Mouse (Mus musculus) spleen, postnatal 36 days (tissue): ENCODE results near the gene Hspb3.

Source experiments
- DNase-seq, 2 experiments: peaks; one replicate each; pipeline ENCODE4 v3.0.0; 2022; ENCODE audit warnings: low spot score in 2 of 2, mixed read lengths in 1 of 2

Hspb3 gene

DNA sequence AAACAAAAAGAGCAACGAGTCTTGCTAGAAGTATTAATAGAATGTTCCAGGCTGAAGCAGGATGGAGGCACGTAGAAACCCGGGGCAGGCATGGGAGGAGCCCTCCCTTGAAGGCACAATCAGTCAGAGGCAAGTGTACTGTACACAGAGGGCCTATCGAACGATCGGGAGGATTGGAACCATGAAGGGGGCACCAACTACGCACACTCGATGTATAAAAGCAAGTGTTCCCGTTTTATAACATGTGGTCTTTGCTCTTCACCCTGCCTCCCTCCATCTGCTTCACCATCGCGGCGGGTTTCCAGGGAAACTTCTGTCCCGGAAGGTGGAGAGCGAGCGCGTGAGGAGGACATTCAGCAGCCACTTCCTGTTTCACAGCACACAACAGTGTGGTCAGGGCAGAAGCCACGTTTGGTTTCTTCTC, 27.7 kb downstream of the Hspb3 start:
- DNase-seq, result no peak

DNA sequence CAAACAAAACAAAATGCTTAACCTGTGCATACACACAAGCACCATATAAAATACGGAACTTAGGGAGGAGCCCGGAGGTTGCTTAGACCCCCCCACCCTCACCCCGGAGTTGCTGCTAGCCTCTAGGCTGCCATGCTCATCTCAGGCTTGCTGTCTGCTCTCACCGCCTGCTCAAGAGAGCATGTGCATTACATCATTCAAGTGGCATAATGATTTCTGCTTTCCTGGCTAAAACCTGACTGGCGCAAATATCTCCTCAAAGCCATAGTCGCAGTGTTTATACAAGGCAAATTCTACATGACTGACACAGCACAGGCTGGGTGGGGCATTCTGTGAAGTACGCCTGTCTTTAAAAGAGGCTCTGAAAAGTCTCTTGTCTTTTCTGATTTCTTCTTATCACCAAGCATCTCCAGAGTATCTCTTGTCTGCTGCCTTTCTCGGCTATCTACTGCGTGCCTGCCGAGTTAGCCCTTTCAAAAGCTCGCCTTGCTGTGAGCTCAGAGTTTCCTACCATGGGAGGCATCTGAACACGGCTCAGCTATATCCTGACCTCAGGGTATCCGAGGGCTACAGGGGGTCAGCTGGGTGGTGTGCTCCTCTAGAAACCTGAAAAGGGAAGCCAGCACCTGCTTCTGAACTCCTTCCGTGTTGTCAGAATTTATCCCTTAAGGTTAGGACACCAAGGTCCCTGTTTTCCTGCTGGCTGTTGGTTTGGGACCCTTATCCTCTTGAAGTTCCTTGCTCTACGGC, 28.6 kb downstream of the Hspb3 start:
- DNase-seq, result no peak

DNA sequence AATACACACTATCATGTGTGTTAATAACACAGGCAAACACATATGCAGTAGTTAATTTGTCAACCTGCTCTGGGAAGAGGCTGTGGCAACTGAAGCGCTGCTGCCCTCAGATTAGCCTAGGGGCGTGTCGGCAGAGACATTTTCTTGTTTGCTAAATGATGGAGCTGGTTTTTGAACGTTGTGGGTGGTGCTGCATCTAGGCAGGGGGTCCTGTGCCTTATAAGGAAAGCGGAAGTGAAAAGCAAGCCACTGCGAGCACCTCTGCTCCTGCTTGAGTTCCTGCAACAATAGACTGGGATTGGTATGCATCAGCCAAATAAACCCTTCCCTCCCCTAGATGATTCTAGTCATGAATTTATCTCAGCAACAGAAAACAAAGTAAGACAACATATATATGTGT, 31.0 kb downstream of the Hspb3 start:
- no peak for DNase-seq

- DNase-seq, result no peak
Measured at GRCm38 (mm10) chr13:113627601-113628000, 35.9 kb downstream of the Hspb3 start.

- no peak for DNase-seq
Measured at GRCm38 (mm10) chr13:113622865-113623255, 40.6 kb downstream of the Hspb3 start.

- no peak for DNase-seq
Measured at GRCm38 (mm10) chr13:113622122-113622864, 41.2 kb downstream of the Hspb3 start.

GRCm38 (mm10) chr13:113619003-113619402, 44.5 kb downstream of the Hspb3 start:
- no peak for DNase-seq

GRCm38 (mm10) chr13:113617891-113618823, 45.3 kb downstream of the Hspb3 start, which contains the start of gene Snx18:
TSS of gene Snx18 (minus strand) at chr13:113618564.
- peak; percentile 85 to 88 for DNase-seq

DNA sequence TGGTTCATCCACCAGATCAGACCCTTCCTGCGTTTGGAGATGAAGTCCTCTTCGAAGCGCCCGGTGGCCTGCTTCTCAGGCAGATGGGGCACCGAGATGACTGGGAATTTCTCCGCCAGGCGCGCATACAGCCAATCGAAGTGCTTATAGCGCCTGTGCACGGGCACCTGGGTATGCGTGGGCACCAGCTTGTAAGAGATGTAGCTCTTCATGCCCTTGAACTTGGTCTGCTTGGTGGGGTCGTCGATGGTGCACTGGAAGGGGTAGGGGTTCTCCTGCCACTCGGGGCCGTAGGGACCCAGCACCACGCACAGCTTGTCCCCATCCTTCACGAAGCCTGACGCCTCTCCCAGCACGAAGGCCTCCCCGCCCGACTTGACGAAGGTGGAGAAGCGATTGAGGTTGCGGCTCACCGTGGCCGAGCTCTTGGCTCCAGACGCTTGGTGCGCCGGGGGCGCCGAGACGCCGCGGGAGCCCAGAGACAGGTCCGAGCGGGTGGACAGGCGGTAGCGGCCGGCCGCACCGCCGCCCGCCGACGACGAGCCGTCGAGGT, 46.1 kb downstream of the Hspb3 start:
- DNase-seq, result no peak

DNA sequence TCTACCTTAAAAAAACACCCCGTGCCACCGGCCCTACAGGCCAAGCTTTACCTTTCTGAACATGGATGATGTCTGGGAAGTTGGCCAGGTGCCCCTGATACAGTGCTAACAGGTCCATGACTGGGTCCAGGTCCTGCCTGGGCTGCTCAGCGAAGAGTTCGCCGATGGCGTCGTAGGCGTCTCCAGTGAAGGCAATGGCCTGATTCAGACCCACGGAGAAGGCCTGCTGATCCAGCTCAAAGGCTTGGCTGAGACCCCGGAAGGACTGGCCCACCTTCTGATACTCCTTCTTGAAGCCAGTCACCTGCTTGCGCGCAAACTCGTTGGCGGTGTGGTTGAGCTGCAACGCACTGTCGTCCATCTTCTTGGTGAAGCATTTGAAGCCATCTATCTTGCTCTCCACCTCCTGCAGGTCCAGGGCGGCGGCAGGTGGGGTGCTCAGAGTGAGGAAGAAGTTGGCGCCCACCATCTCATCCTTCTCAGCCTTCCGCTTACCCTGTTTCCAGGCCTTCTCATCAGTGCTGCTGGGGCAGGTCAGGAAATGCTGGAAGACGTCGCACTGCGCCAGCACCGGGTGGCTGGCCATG, 46.6 kb downstream of the Hspb3 start:
- DNase-seq, result no peak

DNA sequence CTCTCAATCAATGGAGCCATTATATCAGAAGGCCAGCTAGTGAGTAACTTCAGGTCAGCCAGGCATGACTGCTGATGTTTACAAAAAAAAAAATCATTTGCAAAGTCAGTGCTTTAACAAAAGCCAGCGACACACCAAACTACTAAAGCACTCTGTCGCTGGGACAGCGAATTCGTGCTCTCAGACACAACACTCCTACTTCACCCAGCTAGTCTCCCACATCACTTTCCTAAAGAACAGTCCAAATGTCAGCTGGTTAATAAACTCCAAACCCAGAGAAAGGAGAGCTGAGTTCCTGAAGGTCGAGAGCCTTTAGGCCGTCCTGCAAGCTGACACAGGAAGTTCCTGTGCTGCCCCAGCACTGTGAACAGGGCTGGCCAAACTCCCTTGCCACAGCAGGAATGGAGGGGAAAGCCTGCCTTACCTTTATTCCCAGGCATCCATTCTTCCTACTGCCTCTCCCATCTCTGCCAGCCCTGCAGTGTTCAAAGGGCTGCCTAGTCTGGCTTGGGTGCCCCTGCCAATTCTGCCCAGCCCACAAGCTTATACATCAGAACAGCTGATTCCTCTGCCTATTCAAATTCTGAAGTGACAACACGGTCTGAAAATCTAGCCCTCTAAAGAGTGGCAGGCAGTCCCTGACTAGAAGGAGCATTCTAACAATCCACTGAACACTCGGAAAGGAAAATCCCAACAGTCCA, 47.4 kb downstream of the Hspb3 start:
- no peak for DNase-seq

GRCm38 (mm10) chr13:113615546-113615941, 47.9 kb downstream of the Hspb3 start:
- DNase-seq, result no peak

GRCm38 (mm10) chr13:113614635-113615545, 48.6 kb downstream of the Hspb3 start:
- peak; percentile 84 to 85 for DNase-seq

DNA sequence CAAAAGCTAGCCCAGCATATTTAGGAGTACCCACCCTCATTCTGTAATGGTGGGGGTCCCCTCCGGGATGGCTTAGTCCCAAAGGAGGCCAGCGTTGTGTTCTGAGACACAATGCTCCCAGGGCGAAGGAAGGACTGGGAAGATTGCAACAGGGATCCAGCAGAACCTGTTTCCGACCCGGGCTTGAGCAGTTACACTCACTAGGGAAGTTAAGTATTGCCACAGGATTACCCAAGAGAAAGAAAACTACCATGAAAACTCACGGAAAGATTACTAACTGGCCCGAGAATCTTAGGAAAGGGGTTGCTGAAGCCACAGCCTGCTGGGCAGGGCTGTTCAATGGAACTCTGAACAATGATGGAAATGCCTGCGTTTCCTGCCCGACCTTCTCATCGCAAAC, 49.6 kb downstream of the Hspb3 start:
- no peak for DNase-seq

DNA sequence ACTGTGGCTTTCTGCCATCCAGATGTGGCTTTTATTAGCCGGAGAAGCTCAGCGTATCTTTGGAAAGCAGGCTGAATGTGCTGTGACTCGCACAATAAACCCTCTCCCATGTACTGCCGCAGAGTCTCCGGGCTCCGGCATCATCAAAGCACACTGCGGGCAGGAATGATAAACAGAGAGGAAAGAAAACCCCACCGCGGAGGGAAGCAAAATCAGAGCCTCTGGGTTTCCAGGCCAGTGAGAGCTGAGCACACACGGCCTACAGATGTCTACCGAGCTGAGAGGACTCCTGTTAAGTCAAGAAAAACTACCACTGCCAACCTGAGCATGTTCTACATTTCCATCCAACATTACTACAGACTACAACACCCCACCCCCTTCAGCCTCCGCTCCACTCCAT, 50.1 kb downstream of the Hspb3 start:
- DNase-seq, result no peak
